Comparison of ENCODE assay signal across 10 mouse cellular contexts in genomic region chr5:125024002-125024401, GRCm38 (mm10). TPM values are rescaled to one million over a fixed set of nuclear protein-coding genes. Genes with fewer than 3 reads are reported as not detected.
DNase-seq lines count a peak whose midpoint lies in the region; ATAC-seq and TF ChIP-seq lines count a peak whose summit lies in the region.
"Had no signal": no experiment of that assay in that cellular context is flagged by ENCODE, and none has a peak within 500 bp of the region (broad histone marks: within the 10 kb centered on the region; RNA-seq: fewer than 3 reads in every experiment).

No protein-coding gene starts in this region.

- peak; percentile 38 for DNase-seq in forebrain, embryonic 14.5 days (ENCODE audit: low spot score)
- no peak for DNase-seq in liver, postnatal 0 days
- no peak for DNase-seq in liver, embryonic 11.5 days (ENCODE audit: low spot score)
- DNase-seq in R1 (ENCODE audit: low read depth, low spot score), result peak; percentile 21
- no peak for DNase-seq in gastrocnemius, postnatal 36 days
- no peak for DNase-seq in B cell, adult 2 months

- H3K9ac ChIP-seq in forebrain, embryonic 14.5 days (ENCODE audit: low read length), result no peak overlapping the region
- no peak overlapping the region for H3K9ac ChIP-seq in forebrain, embryonic 12.5 days
- H3K9ac ChIP-seq in liver, postnatal 0 days (replicated peaks), result no peak overlapping the region
- no peak overlapping the region for H3K9ac ChIP-seq in liver, embryonic 11.5 days (ENCODE audit: low read depth, low read length)
- H3K9ac ChIP-seq: embryonic facial prominence, embryonic 15.5 days had no signal

- no peak for TF ChIP-seq EP300 in liver, postnatal 0 days (IDR thresholded peaks at IDR 0.05; ENCODE audit: low read depth)

- no peaks in the 10 kb centered on the region for H3K4me1 ChIP-seq in forebrain, embryonic 14.5 days (ENCODE audit: control insufficient read depth, insufficient read depth, low read length)
- H3K4me1 ChIP-seq in forebrain, embryonic 12.5 days, result no peaks in the 10 kb centered on the region
- H3K4me1 ChIP-seq in liver, postnatal 0 days (ENCODE audit: insufficient read depth), result no peaks in the 10 kb centered on the region
- no peaks in the 10 kb centered on the region for H3K4me1 ChIP-seq in liver, embryonic 11.5 days (replicated peaks; ENCODE audit: control insufficient read depth, insufficient read depth, low read length)
- H3K4me1 ChIP-seq: embryonic facial prominence, embryonic 15.5 days had no signal

- H3K9me3 ChIP-seq in forebrain, embryonic 14.5 days (replicated peaks; ENCODE audit: control insufficient read depth, low read length), result no peaks in the 10 kb centered on the region
- H3K9me3 ChIP-seq in forebrain, embryonic 12.5 days, result no peaks in the 10 kb centered on the region
- H3K9me3 ChIP-seq in liver, postnatal 0 days (ENCODE audit: low read length), result no peaks in the 10 kb centered on the region
- H3K9me3 ChIP-seq in liver, embryonic 11.5 days (ENCODE audit: control insufficient read depth, low read length), result no peaks in the 10 kb centered on the region
- H3K9me3 ChIP-seq: embryonic facial prominence, embryonic 15.5 days had no signal

- H3K27me3 ChIP-seq in forebrain, embryonic 14.5 days (replicated peaks; ENCODE audit: control insufficient read depth, insufficient read depth, low read length), result no peaks in the 10 kb centered on the region
- no peaks in the 10 kb centered on the region for H3K27me3 ChIP-seq in forebrain, embryonic 12.5 days
- H3K27me3 ChIP-seq in liver, postnatal 0 days (ENCODE audit: insufficient read depth, low read length), result no peaks in the 10 kb centered on the region
- no peaks in the 10 kb centered on the region for H3K27me3 ChIP-seq in liver, embryonic 11.5 days (replicated peaks; ENCODE audit: control insufficient read depth, insufficient read depth, low read length)
- H3K27me3 ChIP-seq: embryonic facial prominence, embryonic 15.5 days had no signal

- peaks cover 96% of the 10 kb centered on the region for H3K36me3 ChIP-seq in forebrain, embryonic 14.5 days (ENCODE audit: control insufficient read depth, insufficient read depth, low read length)
- peaks cover 89% of the 10 kb centered on the region for H3K36me3 ChIP-seq in forebrain, embryonic 12.5 days (replicated peaks)
- H3K36me3 ChIP-seq in liver, postnatal 0 days (replicated peaks; ENCODE audit: insufficient read depth, low read length), result peaks cover 58% of the 10 kb centered on the region
- peaks cover 54% of the 10 kb centered on the region for H3K36me3 ChIP-seq in liver, embryonic 11.5 days (ENCODE audit: control insufficient read depth, insufficient read depth, low read length)

- H3K4me3 ChIP-seq in forebrain, embryonic 14.5 days (ENCODE audit: low read depth, low read length), result no peak overlapping the region
- no peak overlapping the region for H3K4me3 ChIP-seq in forebrain, embryonic 12.5 days (replicated peaks)
- no peak overlapping the region for H3K4me3 ChIP-seq in liver, postnatal 0 days (ENCODE audit: low read depth, low read length)
- no peak overlapping the region for H3K4me3 ChIP-seq in liver, embryonic 11.5 days (ENCODE audit: low read depth, low read length)
- H3K4me3 ChIP-seq: embryonic facial prominence, embryonic 15.5 days had no signal

- no peak overlapping the region for H3K27ac ChIP-seq in forebrain, embryonic 14.5 days (ENCODE audit: low read depth, low read length)
- no peak overlapping the region for H3K27ac ChIP-seq in forebrain, embryonic 12.5 days
- H3K27ac ChIP-seq in liver, postnatal 0 days (ENCODE audit: low read depth), result no peak overlapping the region
- no peak overlapping the region for H3K27ac ChIP-seq in liver, embryonic 11.5 days (ENCODE audit: low read depth, low read length)
- H3K27ac ChIP-seq: embryonic facial prominence, embryonic 15.5 days had no signal

- 79% methylated on average over 14 of the region's 14 CpGs for WGBS in forebrain, embryonic 14.5 days
- 84% methylated on average over 14 of the region's 14 CpGs for WGBS in forebrain, embryonic 12.5 days
- 86% methylated on average over 14 of the region's 14 CpGs for WGBS in liver, postnatal 0 days (ENCODE audit: insufficient replicate concordance)
- 85% methylated on average over 14 of the region's 14 CpGs for WGBS in liver, embryonic 11.5 days

- intact Hi-C loops in gastrocnemius, postnatal 36 days (cut with DNase I), result loop anchor here (5.0 kb wide), 1 partner anchor 248 kb away; no protein-coding TSS in a partner anchor

- no peak overlapping the region for H3K4me2 ChIP-seq in forebrain, embryonic 14.5 days (ENCODE audit: low read length)
- H3K4me2 ChIP-seq in forebrain, embryonic 12.5 days, result no peak overlapping the region
- no peak overlapping the region for H3K4me2 ChIP-seq in liver, postnatal 0 days (ENCODE audit: low read depth, low read length)
- no peak overlapping the region for H3K4me2 ChIP-seq in liver, embryonic 11.5 days
- H3K4me2 ChIP-seq: embryonic facial prominence, embryonic 15.5 days had no signal

- peak; percentile 57 for TF ChIP-seq CTCF in liver, postnatal 0 days (IDR thresholded peaks at IDR 0.05; ENCODE audit: low read depth)

- ATAC-seq in forebrain, embryonic 14.5 days, result no peak
- ATAC-seq in forebrain, embryonic 12.5 days (ENCODE audit: low FRiP score), result no peak
- no peak for ATAC-seq in liver, postnatal 0 days
- no peak for ATAC-seq in liver, embryonic 11.5 days (replicated peaks; ENCODE audit: low FRiP score)
- ATAC-seq in megakaryocyte-erythroid progenitor cell, adult 5-6 weeks (replicated peaks; ENCODE audit: low FRiP score, low TSS enrichment, poor library complexity, severe bottlenecking), result 0 out of 2 replicates have a peak, but pooled peaks have one; percentile 29

RNA-seq across cellular contexts. Expression of gene Rflna, which starts 21.0 kb away (rescaled TPM):
- polyA plus RNA-seq in forebrain, embryonic 14.5 days (2014; fragmentation: Nextera tagmentation; extraction: Ambion mirVana), result 3.2 and 3.5 TPM in 2 replicates
- 5.8 and 6.7 TPM in 2 replicates for polyA plus RNA-seq in forebrain, embryonic 12.5 days (2016; fragmentation: Nextera tagmentation; extraction: Ambion mirVana)
- polyA plus RNA-seq in liver, postnatal 0 days (2015; fragmentation: Nextera tagmentation; extraction: Ambion mirVana), result 0.21 and 0.27 TPM in 2 replicates
- polyA plus RNA-seq in liver, embryonic 11.5 days (2014; fragmentation: Nextera tagmentation; extraction: Ambion mirVana), result 0.66 and 1.0 TPM in 2 replicates
- not detected in 2 replicates for total RNA-seq in megakaryocyte-erythroid progenitor cell, adult 5-6 weeks (2014; fragmentation: Nextera tagmentation)
- not detected in 2 replicates for total RNA-seq in megakaryocyte-erythroid progenitor cell, adult 5-6 weeks (2017)
- under 1 TPM in 1 of 2 experiments, not detected in 1; 0.15 TPM for total RNA-seq in gastrocnemius, postnatal 36 days (2021)
- total RNA-seq: hematopoietic stem cell, adult 5-6 weeks had no signal

Comparison
In these comparisons a context has a peak if more than half of its experiments do, and no peak if none do; other contexts are left out.
1. DNase-seq: peak in forebrain, embryonic 14.5 days (single experiment) and R1 (single experiment); none in liver, postnatal 0 days (single experiment), liver, embryonic 11.5 days (single experiment), gastrocnemius, postnatal 36 days (0 of 2) and B cell, adult 2 months (0 of 2).